ENCODE assay signal across 14 mouse cellular contexts in genomic region chr2:66028812-66029211, GRCm38 (mm10).
A peak's percentile ranks its signal among the peaks of the same experiment; 100 is the strongest.
DNase-seq lines count a peak whose midpoint lies in the region; ATAC-seq and TF ChIP-seq lines count a peak whose summit lies in the region.
"Had no signal": no experiment of that assay in that cellular context is flagged by ENCODE, and none has a peak within 500 bp of the region (broad histone marks: within the 10 kb centered on the region; RNA-seq: fewer than 3 reads in every experiment).

No protein-coding gene starts in this region.

- H3K36me3 ChIP-seq in embryonic facial prominence, embryonic 15.5 days, result no peaks in the 10 kb centered on the region
- peaks cover 15% of the 10 kb centered on the region for H3K36me3 ChIP-seq in hindbrain, embryonic 13.5 days
- peaks cover 2% of the 10 kb centered on the region; the same call in 1 of the 2 replicates for H3K36me3 ChIP-seq in midbrain, embryonic 16.5 days (ENCODE audit: control insufficient read depth, insufficient read depth, low read length)
- no peaks in the 10 kb centered on the region for H3K36me3 ChIP-seq in thymus, adult 2 months (ENCODE audit: control insufficient read depth, insufficient read depth, low read length)
- H3K36me3 ChIP-seq: heart, embryonic 12.5 days; liver, embryonic 13.5 days had no signal

- no peaks in the 10 kb centered on the region for H3K4me1 ChIP-seq in embryonic facial prominence, embryonic 15.5 days
- H3K4me1 ChIP-seq in hindbrain, embryonic 13.5 days (replicated peaks), result peaks cover 29% of the 10 kb centered on the region
- peaks cover 5% of the 10 kb centered on the region for H3K4me1 ChIP-seq in midbrain, embryonic 16.5 days (ENCODE audit: control insufficient read depth, insufficient read depth, low read length)
- no peaks in the 10 kb centered on the region for H3K4me1 ChIP-seq in thymus, adult 2 months (replicated peaks; ENCODE audit: control insufficient read depth, insufficient read depth, low read length)
- H3K4me1 ChIP-seq: heart, embryonic 12.5 days; liver, embryonic 13.5 days had no signal

- TF ChIP-seq POLR2A in thymus, adult 2 months (IDR thresholded peaks at IDR 0.05; ENCODE audit: control insufficient read depth, extremely low read depth, insufficient read depth, low read length, poor library complexity), result no peak

- no peaks in the 10 kb centered on the region for H3K27me3 ChIP-seq in embryonic facial prominence, embryonic 15.5 days
- no peaks in the 10 kb centered on the region for H3K27me3 ChIP-seq in hindbrain, embryonic 13.5 days
- H3K27me3 ChIP-seq in midbrain, embryonic 16.5 days (ENCODE audit: control insufficient read depth, insufficient read depth, low read depth, low read length), result no peaks in the 10 kb centered on the region
- H3K27me3 ChIP-seq in thymus, adult 2 months (ENCODE audit: control insufficient read depth, insufficient read depth, low read length), result no peaks in the 10 kb centered on the region
- H3K27me3 ChIP-seq: CH12.LX; heart, embryonic 12.5 days; liver, embryonic 13.5 days; Patski had no signal

- DNase-seq in embryo, embryonic 11 days, result peak; percentile 73
- DNase-seq in lung, postnatal 36 days, result no peak
- no peak for DNase-seq in urinary bladder, postnatal 10 days (ENCODE audit: low spot score)
- no peak for DNase-seq in thymus, adult 2 months
- DNase-seq: adrenal gland, adult 2 months; liver, embryonic 13.5 days had no signal

- no peak for TF ChIP-seq CTCF in thymus, adult 2 months (IDR thresholded peaks at IDR 0.05; ENCODE audit: borderline replicate concordance, control insufficient read depth, extremely low read depth, insufficient read depth, low read length, poor library complexity)

- H3K9ac ChIP-seq in embryonic facial prominence, embryonic 15.5 days, result no peak overlapping the region
- no peak overlapping the region for H3K9ac ChIP-seq in hindbrain, embryonic 13.5 days
- H3K9ac ChIP-seq in midbrain, embryonic 16.5 days (ENCODE audit: low read depth, low read length), result no peak overlapping the region
- H3K9ac ChIP-seq: heart, embryonic 12.5 days; liver, embryonic 13.5 days had no signal

- H3K4me3 ChIP-seq in embryonic facial prominence, embryonic 15.5 days (replicated peaks), result no peak overlapping the region
- H3K4me3 ChIP-seq in hindbrain, embryonic 13.5 days, result no peak overlapping the region
- no peak overlapping the region for H3K4me3 ChIP-seq in midbrain, embryonic 16.5 days (ENCODE audit: low read depth, low read length)
- no peak overlapping the region for H3K4me3 ChIP-seq in thymus, adult 2 months (ENCODE audit: control insufficient read depth, insufficient read depth, low read length)
- H3K4me3 ChIP-seq: heart, embryonic 12.5 days; liver, embryonic 13.5 days had no signal

- peak; percentile 78; the same call in 1 of the 2 replicates for ATAC-seq in embryonic facial prominence, embryonic 15.5 days (ENCODE audit: insufficient number of reproducible peaks, low FRiP score, low TSS enrichment, low read depth)
- ATAC-seq in hindbrain, embryonic 13.5 days (ENCODE audit: low FRiP score), result peak; percentile 87
- peak; percentile 88 for ATAC-seq in midbrain, embryonic 16.5 days
- no peak for ATAC-seq in megakaryocyte, adult 5-6 weeks (ENCODE audit: poor library complexity, severe bottlenecking)
- ATAC-seq: intestine, embryonic 16.5 days; Patski had no signal

- no peaks in the 10 kb centered on the region for H3K9me3 ChIP-seq in embryonic facial prominence, embryonic 15.5 days (replicated peaks)
- H3K9me3 ChIP-seq in hindbrain, embryonic 13.5 days, result no peaks in the 10 kb centered on the region
- no peaks in the 10 kb centered on the region for H3K9me3 ChIP-seq in midbrain, embryonic 16.5 days (replicated peaks; ENCODE audit: control insufficient read depth, low read length, poor library complexity, severe bottlenecking)
- H3K9me3 ChIP-seq: heart, embryonic 12.5 days; liver, embryonic 13.5 days had no signal

- no peak overlapping the region for H3K4me2 ChIP-seq in embryonic facial prominence, embryonic 15.5 days (replicated peaks)
- no peak overlapping the region for H3K4me2 ChIP-seq in hindbrain, embryonic 13.5 days
- H3K4me2 ChIP-seq in midbrain, embryonic 16.5 days (ENCODE audit: low read length), result no peak overlapping the region
- H3K4me2 ChIP-seq: heart, embryonic 12.5 days; liver, embryonic 13.5 days had no signal

- no peak overlapping the region for H3K27ac ChIP-seq in embryonic facial prominence, embryonic 15.5 days (replicated peaks)
- peak overlapping the region; percentile 66 for H3K27ac ChIP-seq in hindbrain, embryonic 13.5 days
- H3K27ac ChIP-seq in midbrain, embryonic 16.5 days (ENCODE audit: low read length), result peak overlapping the region; percentile 40
- H3K27ac ChIP-seq in thymus, adult 2 months (ENCODE audit: control insufficient read depth, insufficient read depth, low read length), result no peak overlapping the region
- H3K27ac ChIP-seq: liver, embryonic 13.5 days had no signal

- 31% methylated on average over 5 of the region's 5 CpGs for WGBS in embryonic facial prominence, embryonic 15.5 days
- 5% methylated on average over 5 of the region's 5 CpGs for WGBS in hindbrain, embryonic 13.5 days
- WGBS in midbrain, embryonic 16.5 days, result 7% methylated on average over 5 of the region's 5 CpGs
- 84% methylated on average over 5 of the region's 5 CpGs for WGBS in thymus, adult 2 months

Comparison
In these comparisons a context has a peak if more than half of its experiments do, and no peak if none do; other contexts are left out.
1. H3K27ac ChIP-seq: peak in hindbrain, embryonic 13.5 days (single experiment) and midbrain, embryonic 16.5 days (single experiment); none in embryonic facial prominence, embryonic 15.5 days (single experiment) and thymus, adult 2 months (single experiment).